Mouse (Mus musculus): ENCODE data around the gene Bicdl1.
"Not testable (repeated sequence)": the region's sequence is repeated elsewhere in the genome, so short reads cannot be mapped to it uniquely, and the experiment has no call there.

Gene Bicdl1

DNA sequence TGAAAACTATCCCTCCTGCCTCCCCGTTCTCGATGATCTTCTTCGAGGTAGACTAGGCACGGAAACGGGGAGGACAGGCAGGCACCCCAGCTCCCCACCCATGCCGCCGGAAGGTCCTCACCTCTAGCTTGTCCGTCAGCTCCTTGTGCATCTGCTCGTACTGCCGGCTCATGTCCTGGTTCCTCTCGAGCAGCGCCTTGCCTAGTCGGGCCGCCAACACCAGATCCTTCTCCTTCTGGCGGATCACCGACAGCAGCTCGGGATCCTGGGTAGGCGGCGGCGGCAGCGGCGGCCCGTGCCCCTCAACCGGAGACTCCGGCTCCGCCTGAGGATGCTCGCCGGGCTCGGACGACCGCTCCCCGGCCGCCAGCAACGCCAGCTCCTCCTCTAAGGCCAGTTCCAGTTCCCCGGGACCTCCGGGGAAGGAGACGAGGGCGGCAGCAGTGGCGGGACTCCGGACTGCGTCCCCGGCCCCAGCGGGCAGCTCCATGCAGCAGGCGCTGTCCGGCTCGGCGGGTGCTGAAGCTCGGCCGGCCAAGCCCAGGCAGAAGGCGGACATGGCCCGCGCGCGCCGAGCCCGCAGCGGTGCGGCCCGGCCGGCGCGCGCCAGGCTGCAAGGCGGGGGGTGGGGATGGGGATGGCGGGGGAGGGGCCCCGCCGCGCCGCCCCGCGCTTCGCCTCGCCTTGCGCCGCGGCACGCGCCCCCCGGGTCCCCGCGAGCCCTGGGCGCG, at the start of gene Bicdl1:
Gene Bicdl1 (minus strand): TSS at position 621 of the 731 bp plus-strand sequence.
- DNase-seq (ENCODE audit: low read depth, low spot score): peak; percentile 39

- DNase-seq (ENCODE audit: low read depth, low spot score): no peak
Measured at GRCm38 (mm10) chr5:115776911-115777310, 45.5 kb upstream of the Bicdl1 start.

DNA sequence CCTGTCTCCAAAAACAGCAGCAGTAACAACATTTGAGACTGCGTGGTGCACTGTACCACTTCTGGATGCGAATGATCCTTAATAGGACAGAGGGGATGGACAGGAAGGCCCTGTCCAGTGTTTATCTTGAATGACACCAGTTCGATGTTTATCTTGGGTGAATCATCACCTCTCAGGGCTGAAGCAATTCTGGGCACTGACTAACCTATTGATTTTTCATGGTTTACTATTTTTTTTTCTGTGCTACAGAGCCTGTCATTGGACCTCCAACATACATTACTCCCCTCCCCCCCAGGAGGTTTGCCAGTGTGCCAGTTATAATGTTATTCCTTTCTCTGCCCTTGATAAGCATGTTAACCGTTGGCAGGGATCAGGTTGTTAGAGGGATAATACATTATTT, 43.9 kb upstream of the Bicdl1 start:
- DNase-seq (ENCODE audit: low read depth, low spot score): no peak

- no peak for DNase-seq (ENCODE audit: low read depth, low spot score)
Measured at GRCm38 (mm10) chr5:115770048-115770447, 38.6 kb upstream of the Bicdl1 start.

DNA sequence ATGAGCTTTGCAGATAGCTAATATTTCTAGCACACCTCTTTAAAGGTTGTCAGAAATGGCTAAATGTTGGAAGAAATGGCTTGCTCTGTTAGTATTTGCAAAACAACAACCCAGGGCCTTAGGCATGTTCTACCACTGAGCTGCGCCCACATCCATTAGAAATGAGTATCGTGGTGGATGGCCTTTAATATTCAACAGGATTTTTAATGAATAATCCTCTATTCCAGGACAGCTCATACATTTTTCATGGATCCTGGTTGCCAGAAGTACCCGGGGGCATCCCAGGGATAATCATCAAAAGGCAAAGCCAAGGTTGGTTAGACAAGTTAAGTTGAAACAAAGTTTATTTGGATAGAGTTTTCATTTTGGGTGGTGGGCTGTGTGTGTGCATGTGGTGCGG, 37.7 kb upstream of the Bicdl1 start:
- no peak for DNase-seq (ENCODE audit: low read depth, low spot score)

GRCm38 (mm10) chr5:115766821-115767220, 35.4 kb upstream of the Bicdl1 start:
- DNase-seq (ENCODE audit: low read depth, low spot score): no peak

DNA sequence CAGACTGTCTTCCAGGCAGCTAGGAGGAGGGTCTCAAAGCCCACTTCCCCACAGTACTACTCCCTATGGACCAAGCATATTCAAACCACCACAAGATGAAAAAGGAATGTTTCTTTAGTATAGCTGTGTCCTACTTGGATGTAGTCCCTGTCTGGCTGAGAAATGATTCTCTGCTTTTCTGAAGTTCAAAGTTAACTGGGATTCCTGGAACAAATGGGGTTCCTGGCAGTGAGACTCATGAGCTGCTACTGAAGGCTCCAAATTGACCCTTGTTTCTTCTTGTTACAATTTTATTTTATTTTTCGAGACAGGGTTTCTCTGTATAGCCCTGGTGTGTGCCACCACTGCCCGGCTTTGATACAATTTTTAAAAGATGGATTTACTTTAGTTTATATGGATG, 32.6 kb upstream of the Bicdl1 start:
- DNase-seq (ENCODE audit: low read depth, low spot score): no peak

- no peak for DNase-seq (ENCODE audit: low read depth, low spot score)
Measured at GRCm38 (mm10) chr5:115760903-115761302, 29.5 kb upstream of the Bicdl1 start.

- DNase-seq (ENCODE audit: low read depth, low spot score): no peak
Measured at GRCm38 (mm10) chr5:115758431-115759180, 27.2 kb upstream of the Bicdl1 start.

DNA sequence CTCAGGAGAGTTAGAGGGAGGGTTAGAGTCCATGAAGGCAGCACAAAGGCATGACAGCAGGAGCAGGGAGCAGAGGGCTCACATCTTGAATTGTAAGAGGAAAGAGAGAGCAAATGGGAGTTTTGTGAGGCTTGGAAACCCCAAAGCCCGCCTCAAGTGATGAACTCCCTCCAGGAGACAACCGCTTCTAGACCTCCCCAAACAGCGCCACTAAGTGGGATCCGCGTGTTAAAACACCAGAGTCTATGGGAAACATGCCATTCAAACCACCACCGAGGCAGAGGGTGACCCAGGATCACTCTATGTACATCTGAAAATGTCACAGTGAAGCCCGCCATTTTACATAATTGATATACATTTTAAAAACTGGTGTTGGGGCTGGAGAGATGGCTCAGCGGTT, 26.1 kb upstream of the Bicdl1 start:
- no peak for DNase-seq (ENCODE audit: low read depth, low spot score)

- DNase-seq (ENCODE audit: low read depth, low spot score): no peak
Measured at GRCm38 (mm10) chr5:115755501-115755900, 24.1 kb upstream of the Bicdl1 start.

DNA sequence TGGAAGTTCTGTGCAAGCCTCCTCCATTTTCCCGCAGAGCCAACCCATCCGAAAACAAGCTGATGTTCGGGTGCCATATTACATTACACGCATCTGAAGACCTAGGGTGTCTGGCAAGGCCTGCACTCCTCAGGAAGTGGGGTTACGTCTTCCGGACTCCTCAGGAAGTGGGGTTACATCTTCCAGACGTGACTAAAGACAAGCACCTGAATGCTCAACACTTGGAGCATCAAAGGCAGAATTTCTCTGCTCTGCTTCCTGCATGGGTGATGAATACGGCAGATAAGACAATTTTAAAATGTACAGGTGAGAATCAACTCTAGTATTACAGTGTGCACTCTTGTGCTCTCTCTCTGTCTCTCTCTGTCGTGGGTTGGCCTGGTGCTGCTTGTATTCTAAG, 23.4 kb upstream of the Bicdl1 start:
- no peak for DNase-seq (ENCODE audit: low read depth, low spot score)

- DNase-seq (ENCODE audit: low read depth, low spot score): no peak
Measured at GRCm38 (mm10) chr5:115752883-115753282, 21.5 kb upstream of the Bicdl1 start.

DNA sequence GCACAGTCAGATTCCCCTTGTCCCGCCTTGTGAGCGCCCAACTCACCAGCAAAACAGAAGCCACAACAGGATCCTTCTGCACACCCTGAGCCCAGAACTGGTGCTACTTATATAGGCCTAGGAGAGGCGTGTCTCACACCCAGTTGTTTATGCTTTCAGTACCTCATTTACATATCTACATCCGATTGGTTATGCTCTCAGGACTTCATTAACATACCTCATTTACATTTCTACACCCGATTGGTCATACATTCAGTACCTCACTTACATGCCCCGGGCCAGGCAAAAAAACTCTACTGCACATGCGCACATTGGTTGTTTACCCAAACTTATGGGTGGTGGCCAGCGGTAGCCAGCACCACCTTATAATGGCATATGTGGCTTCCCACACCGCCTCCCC, 20.5 kb upstream of the Bicdl1 start:
- DNase-seq (ENCODE audit: low read depth, low spot score): not testable (repeated sequence)

DNA sequence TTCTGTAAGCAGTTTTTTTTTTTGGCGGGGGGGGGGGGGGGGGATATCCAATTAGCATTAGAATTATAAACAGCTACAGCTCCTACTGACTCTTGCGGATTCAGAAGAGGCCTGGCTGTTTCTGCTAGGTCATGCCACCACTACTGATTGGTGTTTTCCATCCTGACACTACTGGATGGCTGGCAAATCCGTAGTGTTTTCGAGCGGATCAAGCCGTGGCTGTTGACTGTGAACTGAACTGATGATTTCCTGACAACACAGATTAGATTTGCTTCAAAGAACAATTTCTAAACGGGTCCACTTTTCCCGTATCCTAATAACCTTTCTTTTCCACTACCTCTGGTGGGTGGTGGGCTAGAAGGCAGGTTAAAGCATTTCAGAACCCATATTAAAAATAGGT, 16.9 kb upstream of the Bicdl1 start:
- DNase-seq (ENCODE audit: low read depth, low spot score): no peak

DNA sequence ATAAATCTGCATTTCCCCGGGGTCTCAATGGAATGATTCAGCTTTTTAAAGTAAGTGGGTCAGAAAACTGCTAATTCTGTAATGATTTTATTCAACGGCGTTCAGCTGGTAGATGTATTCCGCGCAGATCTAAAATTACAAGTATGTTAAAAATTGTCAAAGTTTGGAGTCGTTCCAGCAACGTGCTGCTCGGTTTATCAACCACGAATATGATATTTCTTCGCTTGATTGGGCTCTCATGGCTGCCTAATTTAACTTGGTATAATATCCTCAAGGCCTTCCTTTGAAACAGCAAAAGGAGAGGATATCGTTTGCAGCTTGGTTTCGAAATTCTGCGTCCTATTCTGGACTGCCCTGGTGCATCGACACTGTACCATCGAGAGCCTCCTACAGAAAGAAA, 13.9 kb upstream of the Bicdl1 start:
- no peak for DNase-seq (ENCODE audit: low read depth, low spot score)

DNA sequence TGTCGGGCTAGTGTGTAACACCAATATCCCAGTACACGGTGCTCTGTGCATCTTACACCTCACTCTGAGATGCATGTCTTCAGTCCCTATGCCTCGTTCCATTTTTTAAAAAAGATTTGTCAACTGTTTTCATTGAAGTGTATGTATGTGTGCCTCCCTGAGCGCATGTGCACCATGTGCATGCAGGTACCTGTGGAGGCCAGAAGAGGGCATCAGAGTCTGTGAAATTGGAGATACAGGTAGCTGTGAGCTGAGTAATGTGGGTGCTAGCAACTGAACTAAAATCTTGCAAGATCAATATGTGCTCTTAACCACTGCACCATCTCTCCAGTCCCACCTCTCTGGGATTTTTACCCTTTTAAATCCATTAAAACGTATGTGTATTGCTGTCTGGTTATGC, 6.6 kb upstream of the Bicdl1 start:
- DNase-seq (ENCODE audit: low read depth, low spot score): no peak

GRCm38 (mm10) chr5:115734570-115734969, 3.1 kb upstream of the Bicdl1 start:
- DNase-seq (ENCODE audit: low read depth, low spot score): peak; percentile 39

- DNase-seq (ENCODE audit: low read depth, low spot score): peak; percentile 80
Measured at GRCm38 (mm10) chr5:115732849-115733216, 1.4 kb upstream of the Bicdl1 start.

DNA sequence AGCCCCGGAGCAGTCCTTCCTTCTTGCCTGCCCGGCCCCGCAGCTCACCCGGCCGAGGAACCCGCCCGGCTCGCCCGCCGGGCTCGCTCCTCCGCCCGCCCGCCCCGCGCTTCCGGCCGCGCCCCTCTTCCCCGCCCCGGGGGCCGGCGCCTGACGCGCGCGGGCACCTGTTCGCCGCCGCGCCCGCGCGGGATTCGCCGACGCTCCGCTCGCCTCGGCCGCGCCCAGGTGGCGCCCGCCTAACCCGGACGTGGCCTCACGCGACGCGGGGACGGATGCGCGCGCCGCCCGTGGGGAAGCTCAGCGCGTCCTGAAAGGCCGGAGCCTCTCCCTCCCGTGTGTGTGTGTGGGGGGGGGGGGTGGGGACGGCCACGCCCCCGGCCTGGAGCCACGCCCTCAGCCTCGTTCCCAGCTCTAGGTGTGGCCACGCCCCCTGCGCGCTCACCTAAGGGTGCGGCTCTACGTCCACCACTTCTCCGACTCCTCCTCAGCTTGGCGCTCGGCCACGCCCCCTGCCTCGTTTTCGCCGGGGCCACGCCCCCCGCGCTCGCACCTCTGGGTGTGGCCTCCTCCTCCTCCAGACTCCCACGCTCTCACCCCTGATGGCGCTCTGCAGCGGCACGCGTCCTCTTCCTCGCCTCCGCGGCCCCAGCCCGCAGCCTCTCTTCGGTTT, 891 bp upstream of the Bicdl1 start:
- peak; percentile 95 for DNase-seq (ENCODE audit: low read depth, low spot score)

DNA sequence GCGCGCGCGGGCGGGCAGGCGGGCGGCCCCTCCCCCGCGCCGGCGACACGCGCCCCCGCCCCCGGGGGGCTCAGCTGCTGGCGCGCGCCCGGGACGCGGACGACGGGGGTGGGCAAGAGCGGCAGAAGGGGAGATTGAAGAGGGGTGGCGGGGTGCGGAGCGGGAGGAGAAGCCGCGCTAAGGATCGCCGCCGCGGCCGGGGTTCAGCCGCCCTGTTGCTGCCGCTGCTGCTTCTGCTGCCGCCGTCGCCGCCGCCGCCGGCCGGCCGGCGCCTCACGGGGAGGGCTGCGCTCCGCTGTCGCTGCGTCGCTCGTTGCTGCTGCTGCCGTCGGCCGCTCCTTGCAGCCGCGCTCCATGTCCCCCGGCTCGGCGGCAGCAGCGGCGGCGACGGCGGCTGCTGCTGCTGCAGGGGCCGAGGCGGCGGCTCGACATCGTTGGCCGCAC, 333 bp upstream of the Bicdl1 start:
- DNase-seq (ENCODE audit: low read depth, low spot score): no peak

DNA sequence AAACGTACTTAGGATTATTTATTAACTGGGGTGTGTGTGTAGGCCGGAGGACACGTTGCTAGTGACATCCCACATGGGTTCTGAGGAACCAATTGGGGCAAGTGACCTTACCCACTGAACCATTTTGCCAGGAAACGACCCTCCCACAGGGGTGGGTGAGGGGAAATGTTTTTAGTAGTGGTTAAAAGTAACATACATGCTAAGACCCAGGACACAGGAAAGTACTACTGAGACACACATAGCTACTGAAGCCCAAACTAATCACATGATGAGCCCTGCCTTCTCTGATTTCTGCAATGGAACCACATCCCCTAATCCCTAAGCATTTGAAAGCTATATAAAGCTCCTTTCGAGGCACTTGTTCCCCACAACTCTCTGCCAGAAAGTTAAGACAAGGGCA, 1.1 kb downstream of the Bicdl1 start:
- DNase-seq (ENCODE audit: low read depth, low spot score): no peak

DNA sequence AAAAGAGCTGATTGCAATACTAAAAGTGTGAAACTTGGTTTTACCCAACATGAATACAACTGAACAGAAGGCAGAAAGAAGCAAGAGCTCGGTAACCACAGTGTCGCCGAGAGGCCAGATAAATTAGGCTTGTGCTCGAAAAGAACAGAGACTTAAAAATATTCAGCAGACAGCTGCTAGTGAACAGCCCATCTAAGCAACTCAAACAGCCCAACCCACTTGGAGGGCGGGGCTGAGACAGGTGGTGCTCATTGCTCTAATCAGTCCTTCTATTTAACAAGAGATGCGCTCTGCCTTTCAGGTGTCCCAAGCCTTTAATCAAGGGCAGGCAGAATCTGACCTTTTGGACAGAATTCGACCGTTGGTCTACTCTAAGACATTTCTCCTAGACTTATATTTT, 4.8 kb downstream of the Bicdl1 start:
- DNase-seq (ENCODE audit: low read depth, low spot score): no peak
